Mouse (Mus musculus) small intestine, adult 2 months (tissue): ENCODE measurements around the gene Dhx34.

Experiments used
- CTCF ChIP-seq: fragments of 200-500 bp; IDR thresholded peaks from 2 replicates; pipeline ENCODE4 v1.5.1; 2012; ENCODE audit warnings: low read depth, mild to moderate bottlenecking, control low read depth, inconsistent platforms, low read length, moderate library complexity, mixed read lengths; ENCODE audit not compliant: insufficient replicate concordance, insufficient read length; ENCODE audit errors: extremely low read depth
- POLR2A ChIP-seq: fragments of 200-500 bp; IDR thresholded peaks from 2 replicates; pipeline ENCODE4 v1.6.1; 2012; ENCODE audit warnings: low read depth, mild to moderate bottlenecking, control low read depth, inconsistent platforms, low read length, moderate library complexity

- TF ChIP-seq POLR2A (no peak), CTCF (no peak)
Measured at GRCm38 (mm10) chr7:16208781-16209665, 12.8 kb downstream of the Dhx34 start.
